Mouse (Mus musculus): Measurements from ENCODE around the gene Olfr640. TPM values are rescaled to one million over a fixed set of nuclear protein-coding genes. Genes with fewer than 3 reads are reported as not detected.

Olfr640 gene
- total and polyA plus RNA-seq, 3 experiments, result not detected

GRCm38 (mm10) chr7:103999124-103999523 is 26.2 kb downstream of the Olfr640 start:
- no peaks in the 10 kb centered on the region for H3K27me3 ChIP-seq (replicated peaks)
- in situ Hi-C loops (cut with MboI; ENCODE audit: low pct_ligation_motif_present, low pct_unique_long_range_greater_than_20kb, low sequenced_read_pairs) (no loop called here), dilution Hi-C loops (cut with MboI; ENCODE audit: extremely low pct_ligation_motif_present, extremely low pct_unique_long_range_greater_than_20kb, low sequenced_read_pairs) (no loop called here)
- H3K9ac ChIP-seq (ENCODE audit: insufficient read depth, low read depth), result no peak overlapping the region
- no peak for DNase-seq (ENCODE audit: extremely low read depth)
- no peak overlapping the region for H3K27ac ChIP-seq (ENCODE audit: insufficient read depth, low read depth)
- no peaks in the 10 kb centered on the region for H3K9me3 ChIP-seq (replicated peaks; ENCODE audit: low read length)
- TF ChIP-seq GABPA (IDR thresholded peaks at IDR 0.05; ENCODE audit: insufficient replicate concordance, low read depth, low read length) (no peak), CHD1 (IDR thresholded peaks at IDR 0.05; ENCODE audit: low read depth, low read length) (no peak), USF1 (IDR thresholded peaks at IDR 0.05; ENCODE audit: low read depth, low read length) (no peak), NRF1 (IDR thresholded peaks at IDR 0.05; ENCODE audit: low read depth, low read length) (no peak), JUND (conservative IDR thresholded peaks at IDR 0.05; ENCODE audit: low read depth, low read length) (no peak), CHD2 (IDR thresholded peaks at IDR 0.05; ENCODE audit: low read length) (no peak), POLR2A (IDR thresholded peaks at IDR 0.05; ENCODE audit: low read depth, low read length) (no peak), SMC3 (IDR thresholded peaks at IDR 0.05; ENCODE audit: low read depth, low read length) (no peak), MAFK (IDR thresholded peaks at IDR 0.05; ENCODE audit: insufficient replicate concordance, low read length) (no peak), MXI1 (IDR thresholded peaks at IDR 0.05; ENCODE audit: low read depth, low read length) (no peak), PAX5 (IDR thresholded peaks at IDR 0.05; ENCODE audit: low read length) (no peak), MAX (IDR thresholded peaks at IDR 0.05; ENCODE audit: low read length) (no peak), ZC3H11A (IDR thresholded peaks at IDR 0.05; ENCODE audit: low read depth, low read length) (no peak), SIN3A (IDR thresholded peaks at IDR 0.05; ENCODE audit: low read length) (no peak), UBTF (IDR thresholded peaks at IDR 0.05; ENCODE audit: low read depth, low read length) (no peak), ELF1 (IDR thresholded peaks at IDR 0.05; ENCODE audit: low read depth, low read length) (no peak), CTCF (conservative IDR thresholded peaks at IDR 0.05 in 1 of 2, IDR thresholded peaks at IDR 0.05 in 1 of 2; ENCODE audit: low read depth in 2 of 2, low read length in 2 of 2) (no peak), ZNF384 (IDR thresholded peaks at IDR 0.05; ENCODE audit: low read depth, low read length) (no peak), MEF2A (IDR thresholded peaks at IDR 0.05; ENCODE audit: borderline replicate concordance, low read depth, low read length) (no peak)
- H3K36me3 ChIP-seq (replicated peaks in 1 of 2; ENCODE audit: control insufficient read depth in 1 of 2, insufficient read depth in 1 of 2, low read length in 1 of 2), result no peaks in the 10 kb centered on the region
- H3K4me1 ChIP-seq (ENCODE audit: control insufficient read depth in 1 of 2, insufficient read depth in 2 of 2), result no peaks in the 10 kb centered on the region
- no peaks in the 10 kb centered on the region for H3K79me2 ChIP-seq (replicated peaks; ENCODE audit: control insufficient read depth, extremely low read depth, insufficient read depth, poor library complexity, severe bottlenecking)
- H3K4me2 ChIP-seq (ENCODE audit: insufficient read depth, low read depth, poor library complexity, severe bottlenecking), result no peak overlapping the region
- no peak overlapping the region for H3K4me3 ChIP-seq (replicated peaks in 1 of 3; ENCODE audit: low read depth in 2 of 3, low read length in 2 of 3, poor library complexity in 1 of 3)

- no peak within 1 kb of the TSS for H3K27ac ChIP-seq (ENCODE audit: insufficient read depth, low read depth)
- H3K9me3 ChIP-seq (replicated peaks; ENCODE audit: low read length), result no peaks in the 10 kb centered on the region
- no peak within 1 kb of the TSS for H3K9ac ChIP-seq (ENCODE audit: insufficient read depth, low read depth)
- H3K27me3 ChIP-seq (replicated peaks), result no peaks in the 10 kb centered on the region
- no peaks in the 10 kb centered on the region for H3K36me3 ChIP-seq (replicated peaks in 1 of 2; ENCODE audit: control insufficient read depth in 1 of 2, insufficient read depth in 1 of 2, low read length in 1 of 2)
- in situ Hi-C loops (cut with MboI; ENCODE audit: low pct_ligation_motif_present, low pct_unique_long_range_greater_than_20kb, low sequenced_read_pairs), result no loop called here
- no peaks in the 10 kb centered on the region for H3K79me2 ChIP-seq (replicated peaks; ENCODE audit: control insufficient read depth, extremely low read depth, insufficient read depth, poor library complexity, severe bottlenecking)
- TF ChIP-seq MEF2A (IDR thresholded peaks at IDR 0.05; ENCODE audit: borderline replicate concordance, low read depth, low read length), result no peak
- no peak within 1 kb of the TSS for H3K4me3 ChIP-seq (replicated peaks in 1 of 3; ENCODE audit: low read depth in 2 of 3, low read length in 2 of 3, poor library complexity in 1 of 3)
- DNase-seq (ENCODE audit: extremely low read depth), result no peak
- H3K4me1 ChIP-seq (ENCODE audit: control insufficient read depth in 1 of 2, insufficient read depth in 2 of 2), result no peaks in the 10 kb centered on the region
- dilution Hi-C loops (cut with MboI; ENCODE audit: extremely low pct_ligation_motif_present, extremely low pct_unique_long_range_greater_than_20kb, low sequenced_read_pairs), result no loop called here
- no peak within 1 kb of the TSS for H3K4me2 ChIP-seq (ENCODE audit: insufficient read depth, low read depth, poor library complexity, severe bottlenecking)
These were observed 26.9 kb downstream of the Olfr640 start, which contains the start of gene Olfr638 for GRCm38 (mm10) chr7:103998446-103998845. Gene Olfr638 (plus strand): TSS chr7:103998746.
